Mouse (Mus musculus) intestine, embryonic 16.5 days (tissue): ENCODE results near the gene Ehd4. TPM values are rescaled to one million over a fixed set of nuclear protein-coding genes. Genes with fewer than 3 reads are reported as not detected.

Experiments used
- ATAC-seq: fragments of 200-750 bp; cut with Nextera tagmentation; 2 replicates; pipeline ENCODE4 v1.8.0; 2017; ENCODE audit warnings: moderate TSS enrichment, moderate library complexity
- H3K27ac ChIP-seq: fragments of 300-500 bp; sonication (generic); 2 replicates; pipeline ENCODE4 v1.5.1; 2014; ENCODE audit warnings: mild to moderate bottlenecking, low read length
- H3K27me3 ChIP-seq: fragments of 300-500 bp; sonication (generic); replicated peaks from 2 replicates; pipeline ENCODE4 v1.6.1; 2014; ENCODE audit warnings: low read length, control low read depth, mixed read lengths; ENCODE audit not compliant: control insufficient read depth, insufficient read depth
- H3K36me3 ChIP-seq: fragments of 300-500 bp; sonication (generic); 2 replicates; pipeline ENCODE4 v1.6.1; 2014; ENCODE audit warnings: low read length, control low read depth; ENCODE audit not compliant: control insufficient read depth, insufficient read depth
- H3K4me1 ChIP-seq: fragments of 300-500 bp; sonication (generic); 2 replicates; pipeline ENCODE4 v1.6.1; 2014; ENCODE audit warnings: low read length, control low read depth, mixed read lengths; ENCODE audit not compliant: control insufficient read depth, insufficient read depth
- H3K4me2 ChIP-seq: fragments of 300-500 bp; sonication (generic); 2 replicates; pipeline ENCODE4 v1.6.1; 2014; ENCODE audit warnings: low read depth, low read length, control low read depth
- H3K4me3 ChIP-seq: fragments of 300-500 bp; sonication (generic); 2 replicates; pipeline ENCODE4 v1.5.1; 2014; ENCODE audit warnings: mild to moderate bottlenecking, low read length
- H3K9ac ChIP-seq: fragments of 300-500 bp; sonication (generic); 2 replicates; pipeline ENCODE4 v1.6.1; 2014; ENCODE audit warnings: low read depth, low read length
- H3K9me3 ChIP-seq: fragments of 300-500 bp; sonication (generic); 2 replicates; pipeline ENCODE4 v1.6.1; 2016; ENCODE audit warnings: low read length, control low read depth; ENCODE audit not compliant: control insufficient read depth
- WGBS: fragments of 180-500 bp; shearing (Covaris S2); extraction: QIAGEN DNeasy Blood & Tissue Kit; methylation state at CpG from one replicate; pipeline ENCODE4 v1.1.7; 2014; 5-methylcytosine and 5-hydroxymethylcytosine counted together
- polyA plus RNA-seq: library from polyadenylated mRNA; unstranded; fragments of >200 nt; fragmentation: Nextera tagmentation; extraction: Ambion mirVana; gene quantifications from 2 replicates; pipeline ENCODE4 v1.2.1, GENCODE M21; 2015

The Ehd4 gene
- polyA plus RNA-seq, 1 experiment from 2014 or later, result 46.0 TPM

GRCm38 (mm10) chr2:120170726-120171125 lies 16.3 kb upstream of the Ehd4 start:
- Histone ChIP-seq H3K4me3 (no peak overlapping the region), H3K9me3 (no peaks in the 10 kb centered on the region), H3K4me1 (no peaks in the 10 kb centered on the region), H3K27me3 (no peaks in the 10 kb centered on the region), H3K36me3 (no peaks in the 10 kb centered on the region), H3K9ac (no peak overlapping the region), H3K27ac (no peak overlapping the region), H3K4me2 (no peak overlapping the region)
- 61% methylated on average over 1 of the region's 1 CpGs for WGBS
- ATAC-seq, result peak; percentile 16; the same call in 1 of the 2 replicates

GRCm38 (mm10) chr2:120169382-120169781 lies 15.0 kb upstream of the Ehd4 start:
- no peak overlapping the region for H3K4me2 ChIP-seq
- no peak overlapping the region for H3K9ac ChIP-seq
- H3K4me3 ChIP-seq, result no peak overlapping the region
- no peak for ATAC-seq
- no peaks in the 10 kb centered on the region for H3K27me3 ChIP-seq
- WGBS, result 88% methylated on average over 3 of the region's 3 CpGs
- no peaks in the 10 kb centered on the region for H3K9me3 ChIP-seq
- H3K27ac ChIP-seq, result no peak overlapping the region
- H3K4me1 ChIP-seq, result no peaks in the 10 kb centered on the region
- H3K36me3 ChIP-seq, result no peaks in the 10 kb centered on the region

GRCm38 (mm10) chr2:120167763-120168162 lies 13.4 kb upstream of the Ehd4 start:
- H3K9ac ChIP-seq, result no peak overlapping the region
- no peak overlapping the region for H3K4me3 ChIP-seq
- H3K9me3 ChIP-seq, result no peaks in the 10 kb centered on the region
- WGBS, result 85% methylated on average over 8 of the region's 8 CpGs
- no peaks in the 10 kb centered on the region for H3K4me1 ChIP-seq
- H3K36me3 ChIP-seq, result no peaks in the 10 kb centered on the region
- no peak overlapping the region for H3K4me2 ChIP-seq
- H3K27me3 ChIP-seq, result no peaks in the 10 kb centered on the region
- no peak overlapping the region for H3K27ac ChIP-seq
- peak; percentile 55; the same call in 1 of the 2 replicates for ATAC-seq

GRCm38 (mm10) chr2:120165474-120165873 lies 11.1 kb upstream of the Ehd4 start:
- no peak overlapping the region for H3K27ac ChIP-seq
- WGBS, result 84% methylated on average over 10 of the region's 10 CpGs
- ATAC-seq, result no peak

GRCm38 (mm10) chr2:120159434-120159833 lies 5.0 kb upstream of the Ehd4 start:
- H3K9me3 ChIP-seq, result no peaks in the 10 kb centered on the region
- no peaks in the 10 kb centered on the region for H3K36me3 ChIP-seq
- H3K27ac ChIP-seq, result no peak overlapping the region
- no peak overlapping the region for H3K4me3 ChIP-seq
- no peak overlapping the region for H3K4me2 ChIP-seq
- 78% methylated on average over 2 of the region's 2 CpGs for WGBS
- H3K4me1 ChIP-seq, result no peaks in the 10 kb centered on the region
- no peak for ATAC-seq
- H3K27me3 ChIP-seq, result no peaks in the 10 kb centered on the region
- H3K9ac ChIP-seq, result no peak overlapping the region

More at GRCm38 (mm10) chr2:120165474-120165873, 11.1 kb upstream of the Ehd4 start:
- H3K27me3 ChIP-seq, result no peaks in the 10 kb centered on the region
- H3K36me3 ChIP-seq, result no peaks in the 10 kb centered on the region
- H3K4me2 ChIP-seq, result no peak overlapping the region
- H3K9me3 ChIP-seq, result no peaks in the 10 kb centered on the region
- H3K4me1 ChIP-seq, result no peaks in the 10 kb centered on the region
- no peak overlapping the region for H3K9ac ChIP-seq
- no peak overlapping the region for H3K4me3 ChIP-seq

GRCm38 (mm10) chr2:120158846-120159245 lies 4.4 kb upstream of the Ehd4 start:
- 27% methylated on average over 1 of the region's 1 CpGs for WGBS
- Histone ChIP-seq H3K27ac (no peak overlapping the region; the same call in 1 of the 2 replicates), H3K4me3 (no peak overlapping the region), H3K36me3 (no peaks in the 10 kb centered on the region), H3K4me1 (no peaks in the 10 kb centered on the region), H3K9me3 (no peaks in the 10 kb centered on the region), H3K9ac (no peak overlapping the region), H3K4me2 (no peak overlapping the region), H3K27me3 (no peaks in the 10 kb centered on the region)
- ATAC-seq, result no peak

GRCm38 (mm10) chr2:120158016-120158415 lies 3.6 kb upstream of the Ehd4 start:
- no peak overlapping the region for H3K4me3 ChIP-seq
- no peak for ATAC-seq
- no peaks in the 10 kb centered on the region for H3K9me3 ChIP-seq
- 52% methylated on average over 5 of the region's 5 CpGs for WGBS
- H3K27ac ChIP-seq, result no peak overlapping the region
- no peak overlapping the region for H3K4me2 ChIP-seq
- H3K4me1 ChIP-seq, result no peaks in the 10 kb centered on the region
- no peaks in the 10 kb centered on the region for H3K36me3 ChIP-seq
- H3K9ac ChIP-seq, result no peak overlapping the region
- no peaks in the 10 kb centered on the region for H3K27me3 ChIP-seq

GRCm38 (mm10) chr2:120157606-120158005 lies 3.2 kb upstream of the Ehd4 start:
- H3K9me3 ChIP-seq, result no peaks in the 10 kb centered on the region
- 73% methylated on average over 2 of the region's 2 CpGs for WGBS
- no peak overlapping the region for H3K4me3 ChIP-seq
- no peak overlapping the region for H3K4me2 ChIP-seq
- no peaks in the 10 kb centered on the region for H3K36me3 ChIP-seq
- H3K27me3 ChIP-seq, result no peaks in the 10 kb centered on the region
- no peak overlapping the region for H3K9ac ChIP-seq
- no peak overlapping the region for H3K27ac ChIP-seq
- ATAC-seq, result no peak
- H3K4me1 ChIP-seq, result no peaks in the 10 kb centered on the region

- WGBS, result 1% methylated on average over 38 of the region's 38 CpGs
- H3K4me3 ChIP-seq, result peak overlapping the region; percentile 79
- peak overlapping the region; percentile 64 for H3K27ac ChIP-seq
- H3K36me3 ChIP-seq, result no peaks in the 10 kb centered on the region
- no peaks in the 10 kb centered on the region for H3K4me1 ChIP-seq
- no peaks in the 10 kb centered on the region for H3K27me3 ChIP-seq
- peak; percentile 64 for ATAC-seq
- H3K4me2 ChIP-seq, result peak overlapping the region; percentile 97
- H3K9ac ChIP-seq, result peak overlapping the region; percentile 80
- no peaks in the 10 kb centered on the region for H3K9me3 ChIP-seq
Observed at GRCm38 (mm10) chr2:120153586-120154360, 633 bp downstream of the Ehd4 start.

GRCm38 (mm10) chr2:120150571-120150970 lies 3.8 kb downstream of the Ehd4 start:
- Histone ChIP-seq H3K36me3 (no peaks in the 10 kb centered on the region), H3K4me1 (no peaks in the 10 kb centered on the region), H3K9ac (no peak overlapping the region), H3K4me3 (no peak overlapping the region), H3K27me3 (no peaks in the 10 kb centered on the region), H3K4me2 (no peak overlapping the region), H3K9me3 (no peaks in the 10 kb centered on the region), H3K27ac (no peak overlapping the region)
- no peak for ATAC-seq
- WGBS, result 70% methylated on average over 3 of the region's 3 CpGs
